Mouse (Mus musculus) small intestine, adult 2 months (tissue): ENCODE data around the gene Art3.

Experiments
- CTCF ChIP-seq: fragments of 200-500 bp; IDR thresholded peaks from 2 replicates; pipeline ENCODE4 v1.5.1; 2012; ENCODE audit warnings: low read depth, mild to moderate bottlenecking, control low read depth, inconsistent platforms, low read length, moderate library complexity, mixed read lengths; ENCODE audit not compliant: insufficient replicate concordance, insufficient read length; ENCODE audit errors: extremely low read depth
- POLR2A ChIP-seq: fragments of 200-500 bp; IDR thresholded peaks from 2 replicates; pipeline ENCODE4 v1.6.1; 2012; ENCODE audit warnings: low read depth, mild to moderate bottlenecking, control low read depth, inconsistent platforms, low read length, moderate library complexity

- TF ChIP-seq POLR2A (no peak), CTCF (no peak)
Observed at GRCm38 (mm10) chr5:92438540-92438939, 106.9 kb downstream of the Art3 start.
